Mouse (Mus musculus) CD4-positive helper T cell, adult 2 months (primary cell): Measurements from ENCODE around the gene Gpd2.

Experiments
- DNase-seq: peaks from one replicate; pipeline ENCODE4 v3.0.0-alpha.2; 2012; ENCODE audit warnings: low read depth, missing footprints, low spot score

Gpd2 gene

DNA sequence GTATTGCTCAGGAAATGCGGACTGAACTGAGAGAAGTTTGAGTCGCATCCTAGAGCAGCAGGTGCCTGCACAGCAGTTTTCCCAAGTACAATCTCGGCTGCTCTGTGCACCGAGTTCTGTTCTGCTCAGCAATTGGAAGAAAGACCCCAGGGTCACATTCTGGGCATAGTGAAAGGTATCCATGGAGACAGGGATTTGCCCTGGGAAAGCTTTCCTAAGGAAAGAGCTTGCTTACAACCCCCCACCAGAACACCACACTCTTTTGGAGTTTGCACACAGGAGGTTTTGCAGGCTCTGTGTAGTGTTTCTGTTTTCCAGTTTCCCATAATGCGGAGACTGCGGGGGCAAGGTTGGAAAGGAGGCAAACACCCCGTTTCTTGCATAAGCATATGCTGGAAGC, 150.4 kb downstream of the Gpd2 start:
- DNase-seq: no peak

DNA sequence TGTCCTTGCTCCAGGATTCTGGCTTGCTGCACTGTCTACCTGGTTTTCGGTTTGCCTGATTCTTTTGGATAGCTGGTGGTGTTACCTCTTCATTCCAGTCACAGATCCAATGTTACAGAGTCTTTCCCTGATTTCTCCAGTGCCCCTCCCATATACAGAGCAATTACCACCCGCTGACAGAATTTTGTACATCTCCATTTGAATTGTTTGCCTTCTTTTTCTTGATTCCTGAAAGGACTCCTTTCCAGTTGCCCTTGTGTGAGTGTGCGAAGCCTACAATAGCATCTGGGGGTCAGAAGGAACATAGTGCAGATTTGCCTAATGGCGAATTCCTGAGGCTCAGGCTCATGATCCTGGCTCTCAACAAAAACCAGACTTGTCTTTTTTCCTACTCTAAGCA, 157.6 kb downstream of the Gpd2 start:
- DNase-seq: no peak

DNA sequence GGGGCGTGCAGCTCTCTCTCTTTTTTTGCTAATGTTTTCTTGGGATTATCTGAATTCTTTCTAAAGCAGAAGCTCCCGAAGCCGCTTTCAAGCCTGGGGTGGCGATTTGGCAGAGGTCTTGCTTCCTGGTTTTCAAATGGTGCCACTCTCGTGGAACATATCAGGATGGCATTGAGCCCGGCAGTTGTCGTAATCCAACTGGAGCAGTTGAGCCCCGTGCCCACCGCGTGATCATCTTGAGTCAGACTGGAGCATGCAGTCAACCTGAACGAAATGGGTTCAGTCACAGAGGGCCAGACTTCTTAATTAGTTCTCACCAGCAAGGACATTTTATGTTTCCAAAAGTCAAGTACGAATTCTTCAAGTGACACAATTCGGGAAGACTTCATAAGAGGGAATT, 158.6 kb downstream of the Gpd2 start:
- DNase-seq: no peak

DNA sequence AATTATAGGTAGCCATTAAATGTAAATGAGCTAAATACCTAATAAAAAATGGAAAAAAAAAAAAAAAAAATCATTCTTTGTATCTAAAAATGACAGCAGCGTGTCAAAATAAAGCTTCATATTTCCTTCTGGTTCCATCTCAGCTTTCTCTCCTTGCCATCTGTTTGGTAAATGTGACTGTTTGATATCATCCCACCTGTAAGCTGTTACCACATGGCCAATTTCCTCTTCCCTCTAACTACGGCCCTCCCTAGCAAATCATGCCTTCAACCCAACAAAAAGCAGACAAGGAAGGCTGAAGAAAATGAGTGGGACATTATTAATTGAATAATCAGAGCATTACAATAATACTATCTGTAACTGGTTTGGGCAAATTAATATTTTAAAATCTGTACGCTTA, 160.3 kb downstream of the Gpd2 start:
- DNase-seq: no peak

DNA sequence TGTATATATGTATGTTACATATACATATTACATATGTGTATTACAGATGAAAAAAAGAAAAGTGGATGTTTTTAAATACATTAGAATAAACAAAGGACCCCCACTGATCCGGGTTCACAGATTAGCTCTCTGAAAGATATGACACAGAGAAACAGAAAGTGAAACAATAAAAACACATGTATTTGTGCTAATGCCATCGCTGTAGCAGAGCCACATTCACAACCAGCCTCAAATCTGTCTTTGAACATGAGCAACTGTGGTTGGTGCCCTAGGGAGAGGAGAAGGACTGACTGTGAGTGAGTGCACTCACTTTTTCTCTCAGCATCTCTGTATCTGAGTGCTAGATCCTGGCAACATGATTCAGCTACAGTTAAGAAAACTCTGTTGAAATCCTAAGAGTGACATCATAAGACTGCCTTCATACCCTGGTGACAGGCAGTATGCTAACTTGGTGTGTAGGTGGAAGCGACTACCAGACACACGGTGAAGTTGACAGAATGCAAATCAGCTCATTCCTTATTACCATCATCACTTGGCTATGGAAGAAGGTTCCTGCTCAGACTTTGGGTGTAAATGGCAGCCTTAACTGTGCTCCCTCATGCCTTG, 170.1 kb downstream of the Gpd2 start:
- DNase-seq: peak; percentile 20

DNA sequence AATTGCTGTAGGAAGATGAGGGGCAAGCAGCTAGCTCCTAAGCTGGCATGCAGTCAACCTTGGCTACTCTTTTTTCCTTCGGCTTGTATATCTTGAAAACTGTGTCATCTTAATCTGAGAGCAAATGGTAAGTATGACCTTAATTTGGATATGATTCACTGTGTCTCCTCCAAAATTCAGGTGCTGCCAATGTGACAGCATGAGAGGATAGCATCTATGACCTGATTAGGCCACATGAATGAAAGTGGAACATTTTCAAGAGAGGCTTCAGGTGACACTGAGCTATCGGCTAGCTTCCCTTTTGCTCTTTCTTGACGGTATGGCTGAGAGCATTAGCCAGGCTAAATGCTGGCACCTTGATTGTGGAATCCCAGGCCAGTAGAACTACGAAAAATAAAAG, 171.0 kb downstream of the Gpd2 start:
- no peak for DNase-seq

DNA sequence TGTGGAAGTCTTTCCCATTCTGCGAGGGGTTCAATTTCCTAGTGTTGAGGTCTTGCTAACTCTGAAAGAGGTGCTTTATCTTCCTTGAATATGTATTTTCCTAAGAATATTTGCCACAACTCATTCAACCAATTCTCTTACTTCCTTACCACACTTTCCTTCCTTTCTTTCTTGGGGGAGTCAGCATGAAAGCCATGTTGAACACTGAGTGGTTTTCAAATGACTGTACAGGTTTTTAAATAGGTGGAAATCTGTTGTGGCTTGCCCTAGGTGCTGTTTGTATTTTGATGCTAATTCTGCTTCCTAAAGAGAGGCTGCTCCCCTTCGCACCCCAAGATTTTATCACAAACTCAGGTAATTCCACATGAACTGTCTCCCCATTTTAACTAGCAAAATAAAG, 174.1 kb downstream of the Gpd2 start:
- no peak for DNase-seq

DNA sequence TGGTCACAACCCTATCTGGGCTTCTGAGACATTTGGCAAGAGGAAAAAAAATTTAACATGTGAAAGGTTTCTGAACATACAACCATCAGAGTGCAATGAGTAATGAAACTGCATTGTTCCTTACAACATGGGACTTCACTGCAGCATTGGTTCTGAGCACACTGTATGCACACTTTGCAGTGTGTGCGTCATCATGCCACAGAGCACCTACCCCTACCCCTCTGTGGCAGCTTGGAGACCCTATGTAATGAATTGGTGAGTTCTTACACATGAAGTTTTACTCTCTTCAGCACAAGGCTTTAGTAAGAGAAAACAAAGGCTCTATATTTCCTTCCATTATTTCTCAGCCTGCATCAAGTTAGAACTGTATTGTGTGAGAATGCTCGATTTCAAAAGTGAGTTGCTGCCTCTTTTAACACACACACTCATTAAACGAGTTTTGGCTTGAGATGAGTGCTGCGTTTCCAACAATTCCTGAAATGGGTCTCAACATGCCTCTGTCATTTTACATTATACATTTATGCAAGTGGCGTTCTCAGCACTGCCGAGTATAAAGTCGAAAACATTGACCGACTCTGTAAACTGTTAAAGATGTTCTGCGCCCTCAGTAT, 177.2 kb downstream of the Gpd2 start:
- DNase-seq: no peak

DNA sequence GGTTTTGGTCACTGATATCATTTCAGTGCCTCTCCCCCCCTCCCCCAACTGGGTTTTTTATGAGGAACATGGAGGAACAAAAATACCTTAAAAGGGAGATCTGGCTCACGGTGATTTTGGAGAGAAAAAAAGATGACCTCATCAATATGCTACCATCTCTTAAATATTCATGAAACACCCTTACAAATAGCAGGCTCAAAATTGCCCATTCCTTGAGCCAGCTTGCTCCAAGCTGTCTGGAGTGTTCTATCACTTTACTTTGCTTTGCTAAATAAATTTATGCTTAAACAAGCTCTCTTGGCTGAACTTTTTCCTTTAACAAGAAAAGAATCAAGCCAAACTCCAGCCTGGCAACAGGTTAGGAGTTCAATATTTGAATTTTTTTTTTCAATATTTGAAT, 179.3 kb downstream of the Gpd2 start:
- no peak for DNase-seq
